Comparison of ENCODE assay signal across 16 mouse cellular contexts in the genomic region with DNA sequence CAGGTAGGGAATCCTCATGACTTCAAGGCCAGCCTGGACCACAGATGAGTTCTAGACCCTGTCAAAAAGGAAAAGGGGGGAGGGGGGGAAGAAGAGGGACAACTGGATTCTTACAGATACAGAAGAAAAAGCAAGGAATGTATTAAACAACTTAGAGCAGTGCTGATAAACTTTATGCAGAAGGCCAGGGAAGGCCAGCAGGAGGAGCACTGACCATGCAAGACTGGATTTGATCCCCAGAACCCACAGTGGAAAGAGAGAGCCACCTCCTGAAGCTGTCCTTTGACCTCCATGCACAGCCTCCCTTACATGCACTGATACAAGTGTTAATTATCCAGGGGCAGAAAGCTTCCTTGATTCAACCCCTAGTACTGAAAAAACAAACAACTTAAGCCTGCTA. TPM values are rescaled to one million over a fixed set of nuclear protein-coding genes. Genes with fewer than 3 reads are reported as not detected.
DNase-seq lines count a peak whose midpoint lies in the region; ATAC-seq and TF ChIP-seq lines count a peak whose summit lies in the region.
"Had no signal": no experiment of that assay in that cellular context is flagged by ENCODE, and none has a peak within 500 bp of the region (broad histone marks: within the 10 kb centered on the region; RNA-seq: fewer than 3 reads in every experiment).

No protein-coding gene starts in this region.

- H3K4me3 ChIP-seq in kidney, adult 2 months (ENCODE audit: insufficient read depth, low read depth, low read length), result no peak overlapping the region
- H3K4me3 ChIP-seq in kidney, embryonic 16.5 days (ENCODE audit: low read length), result no peak overlapping the region
- H3K4me3 ChIP-seq in lung, postnatal 0 days (ENCODE audit: low read depth, low read length), result no peak overlapping the region
- H3K4me3 ChIP-seq: embryonic facial prominence, embryonic 13.5 days; heart, embryonic 12.5 days; liver, embryonic 13.5 days had no signal

- no peak for ATAC-seq in kidney, embryonic 16.5 days (ENCODE audit: low FRiP score, low TSS enrichment)
- no peak for ATAC-seq in lung, postnatal 0 days
- 0 out of 2 replicates have a peak, but pooled peaks have one; percentile 18 for ATAC-seq in common myeloid progenitor, adult 5-6 weeks (replicated peaks; ENCODE audit: low read depth, poor library complexity, severe bottlenecking)
- ATAC-seq: midbrain, embryonic 16.5 days had no signal

- no peaks in the 10 kb centered on the region for H3K27me3 ChIP-seq in kidney, adult 2 months (replicated peaks; ENCODE audit: control insufficient read depth, insufficient read depth, low read length)
- H3K27me3 ChIP-seq in kidney, embryonic 16.5 days (ENCODE audit: insufficient read depth, low read length), result no peaks in the 10 kb centered on the region
- no peaks in the 10 kb centered on the region for H3K27me3 ChIP-seq in lung, postnatal 0 days (replicated peaks; ENCODE audit: insufficient read depth, low read length)
- H3K27me3 ChIP-seq: embryonic facial prominence, embryonic 13.5 days; liver, embryonic 13.5 days had no signal

- no peaks in the 10 kb centered on the region for H3K9me3 ChIP-seq in kidney, embryonic 16.5 days (ENCODE audit: low read length)
- no peaks in the 10 kb centered on the region for H3K9me3 ChIP-seq in lung, postnatal 0 days (ENCODE audit: low read length)
- H3K9me3 ChIP-seq: embryonic facial prominence, embryonic 13.5 days; heart, embryonic 12.5 days; liver, embryonic 13.5 days had no signal

- no peak for TF ChIP-seq POLR2A in kidney, adult 2 months (IDR thresholded peaks at IDR 0.05; ENCODE audit: low read depth, low read length)

- no peak overlapping the region for H3K4me2 ChIP-seq in kidney, embryonic 16.5 days (replicated peaks; ENCODE audit: low read depth, low read length)
- no peak overlapping the region for H3K4me2 ChIP-seq in lung, postnatal 0 days (replicated peaks; ENCODE audit: low read depth, low read length)
- H3K4me2 ChIP-seq: embryonic facial prominence, embryonic 13.5 days; heart, embryonic 12.5 days; liver, embryonic 13.5 days had no signal

- peak; percentile 50 for TF ChIP-seq CTCF in kidney, adult 2 months (conservative IDR thresholded peaks at IDR 0.05; ENCODE audit: insufficient read depth, insufficient read length, low read depth, low read length)
- peak; percentile 49 for TF ChIP-seq CTCF in lung, postnatal 0 days (IDR thresholded peaks at IDR 0.05)

- no peaks in the 10 kb centered on the region for H3K36me3 ChIP-seq in kidney, adult 2 months (ENCODE audit: control insufficient read depth, insufficient read depth, low read length)
- no peaks in the 10 kb centered on the region for H3K36me3 ChIP-seq in kidney, embryonic 16.5 days (ENCODE audit: insufficient read depth, low read length)
- H3K36me3 ChIP-seq in lung, postnatal 0 days (ENCODE audit: insufficient read depth, low read length), result no peaks in the 10 kb centered on the region
- H3K36me3 ChIP-seq: embryonic facial prominence, embryonic 13.5 days; heart, embryonic 12.5 days; liver, embryonic 13.5 days had no signal

- TF ChIP-seq EP300 in lung, postnatal 0 days (IDR thresholded peaks at IDR 0.05), result no peak

- peak; percentile 8 for DNase-seq in kidney, adult 2 months
- peak; percentile 15 for DNase-seq in lung, postnatal 0 days (ENCODE audit: low spot score)
- DNase-seq in lung, postnatal 14 days, result no peak
- no peak for DNase-seq in cerebellum, adult 9-10 months
- no peak for DNase-seq in ovary, postnatal 14 days (ENCODE audit: low spot score)
- DNase-seq: adrenal gland, adult 2 months; cerebellum, adult 11-12 months; gastrocnemius, postnatal 25 days; layer of hippocampus, adult 9-11 months; liver, embryonic 13.5 days had no signal

- H3K4me1 ChIP-seq in kidney, adult 2 months (ENCODE audit: control insufficient read depth, insufficient read depth, low read length), result no peaks in the 10 kb centered on the region
- H3K4me1 ChIP-seq in kidney, embryonic 16.5 days (ENCODE audit: insufficient read depth, low read length), result no peaks in the 10 kb centered on the region
- no peaks in the 10 kb centered on the region for H3K4me1 ChIP-seq in lung, postnatal 0 days (ENCODE audit: insufficient read depth, low read depth, low read length)
- H3K4me1 ChIP-seq: embryonic facial prominence, embryonic 13.5 days; heart, embryonic 12.5 days; liver, embryonic 13.5 days had no signal

- no peak overlapping the region for H3K9ac ChIP-seq in kidney, embryonic 16.5 days (replicated peaks; ENCODE audit: low read length)
- no peak overlapping the region for H3K9ac ChIP-seq in lung, postnatal 0 days (replicated peaks; ENCODE audit: low read depth)
- H3K9ac ChIP-seq: embryonic facial prominence, embryonic 13.5 days; heart, embryonic 12.5 days; liver, embryonic 13.5 days had no signal

- no peak overlapping the region for H3K27ac ChIP-seq in kidney, adult 2 months (ENCODE audit: insufficient read depth, low read depth, low read length)
- no peak overlapping the region for H3K27ac ChIP-seq in kidney, embryonic 16.5 days (ENCODE audit: low read length)
- no peak overlapping the region for H3K27ac ChIP-seq in lung, postnatal 0 days (ENCODE audit: low read length)
- H3K27ac ChIP-seq: embryonic facial prominence, embryonic 13.5 days; liver, embryonic 13.5 days had no signal

RNA-seq across cellular contexts. Expression of gene Cct6b, which starts 29.9 kb away (rescaled TPM):
- 0.26 and 0.38 TPM in 2 replicates for polyA plus RNA-seq in kidney, adult 2 months (2012; rRNA removed)
- polyA plus RNA-seq in kidney, embryonic 16.5 days (2015; fragmentation: Nextera tagmentation; extraction: Ambion mirVana), result 0.31 and 0.32 TPM in 2 replicates
- 0.31 and 0.35 TPM in 2 replicates for polyA plus RNA-seq in lung, postnatal 0 days (2015; fragmentation: Nextera tagmentation; extraction: Ambion mirVana)
- not detected in 2 replicates for total RNA-seq in common myeloid progenitor, adult 5-6 weeks (2017)
- total RNA-seq: megakaryocyte, adult 5-6 weeks had no signal

RNA-seq across cellular contexts. Expression of gene Zfp830, which starts 29.9 kb away (rescaled TPM):
- 7.8 and 9.4 TPM in 2 replicates for polyA plus RNA-seq in kidney, adult 2 months (2012; rRNA removed)
- polyA plus RNA-seq in kidney, embryonic 16.5 days (2015; fragmentation: Nextera tagmentation; extraction: Ambion mirVana), result 42.6 and 43.9 TPM in 2 replicates
- 26.3 and 28.3 TPM in 2 replicates for polyA plus RNA-seq in lung, postnatal 0 days (2015; fragmentation: Nextera tagmentation; extraction: Ambion mirVana)
- 37.7 and 48.6 TPM in 2 replicates for total RNA-seq in common myeloid progenitor, adult 5-6 weeks (2017)

RNA-seq across cellular contexts. Expression of gene Lig3, which starts 46.7 kb away (rescaled TPM):
- 12.7 and 15.0 TPM in 2 replicates for polyA plus RNA-seq in kidney, adult 2 months (2012; rRNA removed)
- polyA plus RNA-seq in kidney, embryonic 16.5 days (2015; fragmentation: Nextera tagmentation; extraction: Ambion mirVana), result 33.2 and 35.4 TPM in 2 replicates
- polyA plus RNA-seq in lung, postnatal 0 days (2015; fragmentation: Nextera tagmentation; extraction: Ambion mirVana), result 10.9 and 11.6 TPM in 2 replicates
- total RNA-seq in common myeloid progenitor, adult 5-6 weeks (2017), result 55.3 and 62.4 TPM in 2 replicates

Comparison
In these comparisons a context has a peak if more than half of its experiments do, and no peak if none do; other contexts are left out.
1. DNase-seq: peak in kidney, adult 2 months (single experiment) and lung, postnatal 0 days (single experiment); none in lung, postnatal 14 days (single experiment), cerebellum, adult 9-10 months (single experiment) and ovary, postnatal 14 days (single experiment).